Mouse (Mus musculus): ENCODE results near the gene Pik3ap1.
"Not testable (repeated sequence)": the region's sequence is repeated elsewhere in the genome, so short reads cannot be mapped to it uniquely, and the experiment has no call there.

The Pik3ap1 gene

GRCm38 (mm10) chr19:41332986-41333385, 51.9 kb downstream of the Pik3ap1 start:
- no peak for DNase-seq (ENCODE audit: low read depth, low spot score)

GRCm38 (mm10) chr19:41332228-41332627, 52.7 kb downstream of the Pik3ap1 start:
- DNase-seq (ENCODE audit: low read depth, low spot score): no peak

GRCm38 (mm10) chr19:41330401-41330800, 54.5 kb downstream of the Pik3ap1 start:
- no peak for DNase-seq (ENCODE audit: low read depth, low spot score)

GRCm38 (mm10) chr19:41329961-41330360, 54.9 kb downstream of the Pik3ap1 start:
- DNase-seq (ENCODE audit: low read depth, low spot score): no peak

GRCm38 (mm10) chr19:41328743-41329142, 56.2 kb downstream of the Pik3ap1 start:
- no peak for DNase-seq (ENCODE audit: low read depth, low spot score)

- no peak for DNase-seq (ENCODE audit: low read depth, low spot score)
Observed at GRCm38 (mm10) chr19:41323813-41324212, 61.1 kb downstream of the Pik3ap1 start.

GRCm38 (mm10) chr19:41323125-41323524, 61.8 kb downstream of the Pik3ap1 start:
- no peak for DNase-seq (ENCODE audit: low read depth, low spot score)

GRCm38 (mm10) chr19:41321149-41321548, 63.8 kb downstream of the Pik3ap1 start:
- DNase-seq (ENCODE audit: low read depth, low spot score): no peak

GRCm38 (mm10) chr19:41317315-41318095, 67.4 kb downstream of the Pik3ap1 start:
- no peak for DNase-seq (ENCODE audit: low read depth, low spot score)

GRCm38 (mm10) chr19:41314696-41315095, 70.2 kb downstream of the Pik3ap1 start:
- DNase-seq (ENCODE audit: low read depth, low spot score): no peak

GRCm38 (mm10) chr19:41313663-41314062, 71.2 kb downstream of the Pik3ap1 start:
- DNase-seq (ENCODE audit: low read depth, low spot score): no peak

- DNase-seq (ENCODE audit: low read depth, low spot score): not testable (repeated sequence)
Observed at GRCm38 (mm10) chr19:41312587-41312986, 72.3 kb downstream of the Pik3ap1 start.

- DNase-seq (ENCODE audit: low read depth, low spot score): no peak
Observed at GRCm38 (mm10) chr19:41312027-41312426, 72.9 kb downstream of the Pik3ap1 start.

GRCm38 (mm10) chr19:41310971-41311703, 73.8 kb downstream of the Pik3ap1 start:
- DNase-seq (ENCODE audit: low read depth, low spot score): peak; percentile 30

- no peak for DNase-seq (ENCODE audit: low read depth, low spot score)
Observed at GRCm38 (mm10) chr19:41303933-41304332, 81.0 kb downstream of the Pik3ap1 start.

GRCm38 (mm10) chr19:41303433-41303832, 81.5 kb downstream of the Pik3ap1 start:
- DNase-seq (ENCODE audit: low read depth, low spot score): no peak

- no peak for DNase-seq (ENCODE audit: low read depth, low spot score)
Observed at GRCm38 (mm10) chr19:41301856-41302255, 83.0 kb downstream of the Pik3ap1 start.

GRCm38 (mm10) chr19:41299446-41299845, 85.5 kb downstream of the Pik3ap1 start:
- no peak for DNase-seq (ENCODE audit: low read depth, low spot score)

GRCm38 (mm10) chr19:41290952-41291619, 93.8 kb downstream of the Pik3ap1 start:
- DNase-seq (ENCODE audit: low read depth, low spot score): no peak

- DNase-seq (ENCODE audit: low read depth, low spot score): no peak
Observed at GRCm38 (mm10) chr19:41288568-41288967, 96.3 kb downstream of the Pik3ap1 start.

- no peak for DNase-seq (ENCODE audit: low read depth, low spot score)
Observed at GRCm38 (mm10) chr19:41287224-41287623, 97.7 kb downstream of the Pik3ap1 start.

GRCm38 (mm10) chr19:41284515-41284914, 100.4 kb downstream of the Pik3ap1 start:
- no peak for DNase-seq (ENCODE audit: low read depth, low spot score)

All from c-Kit-negative CD71-positive TER-119-positive erythroid progenitor cells, embryonic 14.5 days (primary cell).